23 mouse cellular contexts compared by ENCODE assay signal in genomic region chr6:38677629-38678028, GRCm38 (mm10). TPM values are rescaled to one million over a fixed set of nuclear protein-coding genes. Genes with fewer than 3 reads are reported as not detected.
DNase-seq lines count a peak whose midpoint lies in the region; ATAC-seq and TF ChIP-seq lines count a peak whose summit lies in the region.
"Had no signal": no experiment of that assay in that cellular context is flagged by ENCODE, and none has a peak within 500 bp of the region (broad histone marks: within the 10 kb centered on the region; RNA-seq: fewer than 3 reads in every experiment).

No protein-coding gene starts in this region.

- no peak overlapping the region for H3ac ChIP-seq in C2C12 (ENCODE audit: control insufficient read depth, insufficient read length, low read depth)

- DNase-seq in A20 (ENCODE audit: low read depth, low spot score): peak; percentile 9
- peak; percentile 31 for DNase-seq in ES-CJ7 (ENCODE audit: low read depth, low spot score)
- DNase-seq in R1 (ENCODE audit: low read depth, low spot score): peak; percentile 70
- DNase-seq in thymus, postnatal 10 days (ENCODE audit: low spot score in 2 of 2): no peak
- DNase-seq in ovary, postnatal 10 days (ENCODE audit: low spot score): no peak
- DNase-seq: adrenal gland, postnatal 14 days; B cell, adult 2 months; cerebellum, adult 18-20 months; cerebellum, postnatal 10 days; gastrocnemius, postnatal 10 days; heart, adult 18-20 months; heart, postnatal 10 days; heart, postnatal 4 days had no signal

- ATAC-seq in cerebellum, adult (ENCODE audit: insufficient number of reproducible peaks, low FRiP score, low TSS enrichment): no peak
- ATAC-seq in erythroid progenitor cell, adult 5-6 weeks (replicated peaks; ENCODE audit: low FRiP score, poor library complexity, severe bottlenecking): no peak
- ATAC-seq: forebrain, embryonic 16.5 days; hindbrain, postnatal 0 days had no signal

- H3K27me3 ChIP-seq in C2C12 (ENCODE audit: control insufficient read depth, insufficient read depth, insufficient read length): no peaks in the 10 kb centered on the region
- H3K27me3 ChIP-seq: hindbrain, embryonic 12.5 days had no signal

- H3K4me3 ChIP-seq in C2C12 (ENCODE audit: insufficient read depth, poor library complexity, severe bottlenecking): no peak overlapping the region
- H3K4me3 ChIP-seq: embryonic facial prominence, embryonic 10.5 days; erythroblast, embryonic 14.5 days; heart, embryonic 10.5 days; hindbrain, embryonic 12.5 days had no signal

- no peaks in the 10 kb centered on the region for H3K79me2 ChIP-seq in C2C12 (ENCODE audit: control insufficient read depth, insufficient read depth)

- TF ChIP-seq CTCF in C2C12 (IDR thresholded peaks at IDR 0.05; ENCODE audit: control insufficient read depth, insufficient read depth, insufficient read length): no peak

- H3K79me3 ChIP-seq in C2C12 (ENCODE audit: low read depth): no peaks in the 10 kb centered on the region

- no peaks in the 10 kb centered on the region for H3K36me3 ChIP-seq in C2C12 (ENCODE audit: control insufficient read depth, insufficient read depth)
- H3K36me3 ChIP-seq: embryonic facial prominence, embryonic 10.5 days; heart, embryonic 10.5 days; hindbrain, embryonic 12.5 days had no signal

TF ChIP-seq in C2C12, 6 proteins besides CTCF, POLR2A, EP300 and RAD21:
- TF ChIP-seq USF1 (IDR thresholded peaks at IDR 0.05; ENCODE audit: low read depth) (peak; percentile 70), FOSL1 (IDR thresholded peaks at IDR 0.05; ENCODE audit: insufficient read depth, low read length, poor library complexity, severe bottlenecking) (no peak)

RNA-seq across cellular contexts. Expression of gene Clec2l, which starts 14.8 kb away (rescaled TPM):
- polyA plus RNA-seq in C2C12 (2012; fragmentation: generic; extraction: Trizol): 0.18 TPM
- total RNA-seq in erythroid progenitor cell, adult 5-6 weeks (2015; ENCODE audit: low replicate concordance): not detected in 2 replicates
- total RNA-seq in erythroid progenitor cell, adult 5-6 weeks (2017; ENCODE audit: low replicate concordance): 0.39 TPM in 1 of 2 replicates, not detected in the other

RNA-seq across cellular contexts. Expression of gene Klrg2, which starts 40.6 kb away (rescaled TPM):
- polyA plus RNA-seq in C2C12 (2012; fragmentation: generic; extraction: Trizol): 3.4 TPM
- total RNA-seq in erythroid progenitor cell, adult 5-6 weeks (2015; ENCODE audit: low replicate concordance): not detected in 2 replicates
- total RNA-seq in erythroid progenitor cell, adult 5-6 weeks (2017; ENCODE audit: low replicate concordance): not detected in 2 replicates
- polyA plus RNA-seq: erythroblast, embryonic 14.5 days; forebrain, embryonic 11.5 days; forebrain, embryonic 16.5 days had no signal

Comparison
In these comparisons a context has a peak if more than half of its experiments do, and no peak if none do; other contexts are left out.
1. DNase-seq: peak in A20 (single experiment), ES-CJ7 (single experiment) and R1 (single experiment); none in thymus, postnatal 10 days (0 of 2) and ovary, postnatal 10 days (single experiment).